Mouse (Mus musculus) limb, embryonic 12.5 days (tissue): ENCODE results near the gene Gm42688. TPM values are rescaled to one million over a fixed set of nuclear protein-coding genes. Genes with fewer than 3 reads are reported as not detected.

ENCODE experiments used
- ATAC-seq: fragments of 200-750 bp; cut with Nextera tagmentation; 2 replicates; pipeline ENCODE4 v1.8.0; 2017; ENCODE audit warnings: low read depth, moderate TSS enrichment; ENCODE audit not compliant: insufficient number of reproducible peaks, insufficient read depth, low FRiP score, low TSS enrichment
- H3K27ac ChIP-seq: fragments of 300-500 bp; sonication (generic); 2 replicates; pipeline ENCODE4 v1.5.1; 2016; ENCODE audit warnings: mild to moderate bottlenecking, moderate library complexity
- H3K27me3 ChIP-seq: fragments of 300-500 bp; sonication (generic); 2 replicates; pipeline ENCODE4 v1.6.1; 2016; ENCODE audit warnings: mild to moderate bottlenecking, moderate library complexity
- H3K36me3 ChIP-seq: fragments of 300-500 bp; sonication (generic); 2 replicates; pipeline ENCODE4 v1.6.1; 2016; ENCODE audit warnings: mild to moderate bottlenecking, moderate library complexity
- H3K4me1 ChIP-seq: fragments of 300-500 bp; sonication (generic); replicated peaks from 2 replicates; pipeline ENCODE4 v1.6.1; 2016
- H3K4me2 ChIP-seq: fragments of 300-500 bp; sonication (generic); 2 replicates; pipeline ENCODE4 v1.6.1; 2016; ENCODE audit warnings: mild to moderate bottlenecking, moderate library complexity
- H3K4me3 ChIP-seq: fragments of 300-500 bp; sonication (generic); replicated peaks from 2 replicates; pipeline ENCODE4 v1.5.1; 2016; ENCODE audit warnings: mild to moderate bottlenecking
- H3K9ac ChIP-seq: fragments of 300-500 bp; sonication (generic); replicated peaks from 2 replicates; pipeline ENCODE4 v1.6.1; 2016; ENCODE audit warnings: mild to moderate bottlenecking, moderate library complexity
- H3K9me3 ChIP-seq: fragments of 300-500 bp; sonication (generic); 2 replicates; pipeline ENCODE4 v1.6.1; 2016; ENCODE audit warnings: mild to moderate bottlenecking, moderate library complexity
- WGBS: fragments of 180-500 bp; shearing (Covaris S2); methylation state at CpG from one replicate; pipeline ENCODE4 v1.1.7; 2016; 5-methylcytosine and 5-hydroxymethylcytosine counted together
- polyA plus RNA-seq: library from polyadenylated mRNA; unstranded; fragments of >200 nt; fragmentation: Nextera tagmentation; extraction: Ambion mirVana; gene quantifications from 2 replicates; pipeline ENCODE4 v1.2.1, GENCODE M21; 2016

The Gm42688 gene
- polyA plus RNA-seq, 1 experiment from 2014 or later, result 3.9 TPM

DNA sequence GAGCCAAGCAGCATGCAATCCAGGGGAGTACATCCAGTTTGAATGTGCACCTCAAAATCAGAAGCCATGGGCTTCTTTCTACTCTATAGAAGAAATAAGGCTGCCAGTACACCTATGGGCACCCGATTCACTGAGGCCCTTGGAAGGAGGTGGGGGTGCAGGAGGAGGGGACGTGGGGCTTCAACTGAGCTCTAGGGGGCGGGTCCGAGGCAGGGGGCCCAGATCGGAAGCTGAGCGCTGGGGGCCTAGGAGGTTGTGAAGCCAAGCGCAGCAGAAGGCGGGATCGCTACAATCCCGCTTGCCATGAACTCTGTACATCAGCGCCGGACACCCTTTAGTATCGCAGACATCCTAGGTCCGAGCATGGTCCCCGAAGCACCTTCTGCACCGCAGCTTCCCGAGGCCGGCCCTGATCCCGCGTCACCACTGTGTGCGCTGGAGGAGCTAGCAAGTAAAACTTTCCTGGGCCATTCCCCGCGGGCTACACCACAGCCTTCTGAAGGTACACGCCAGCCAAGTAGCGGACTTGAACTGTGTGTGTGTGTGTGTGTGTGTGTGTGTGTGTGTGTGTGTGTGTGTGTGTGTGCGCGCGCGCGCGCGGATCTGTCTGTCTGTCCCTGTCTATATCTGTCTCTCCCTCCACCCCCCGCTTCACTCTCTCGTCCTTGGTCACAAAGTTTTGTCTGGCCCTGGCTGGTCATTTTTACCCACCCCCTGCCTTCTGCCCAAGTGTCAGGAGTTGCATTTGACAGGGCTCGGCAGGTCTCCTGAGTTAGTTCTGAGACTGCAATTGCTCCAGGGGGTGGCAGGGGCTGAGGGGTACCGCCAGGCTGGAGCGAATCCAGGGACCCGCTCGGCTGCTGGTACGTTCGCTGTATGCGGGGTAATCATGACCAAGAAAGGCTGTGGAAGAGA lies 15.0 kb upstream of the Gm42688 start, which contains the start of gene Lbx2:
Gene Lbx2, plus strand, starts transcription at position 247 of the 915 bp plus-strand sequence.
- Histone ChIP-seq H3K27me3 (peaks cover 82% of the 10 kb centered on the region), H3K36me3 (peaks cover 14% of the 10 kb centered on the region), H3K27ac (no peak within 1 kb of the TSS), H3K4me3 (peak within 1 kb of the TSS; percentile 32), H3K4me1 (peaks cover 52% of the 10 kb centered on the region), H3K9ac (peak within 1 kb of the TSS; percentile 24), H3K9me3 (no peaks in the 10 kb centered on the region), H3K4me2 (peak within 1 kb of the TSS; percentile 60)
- no peak for ATAC-seq
- WGBS, result 1% methylated on average over 35 of the region's 42 CpGs

- no peaks in the 10 kb centered on the region for H3K9me3 ChIP-seq
- H3K4me2 ChIP-seq, result peak overlapping the region; percentile 60
- peak overlapping the region; percentile 32 for H3K4me3 ChIP-seq
- H3K36me3 ChIP-seq, result peaks cover 4% of the 10 kb centered on the region; the same call in 1 of the 2 replicates
- no peak overlapping the region for H3K27ac ChIP-seq
- peaks cover 52% of the 10 kb centered on the region for H3K4me1 ChIP-seq
- ATAC-seq, result no peak
- H3K27me3 ChIP-seq, result peaks cover 79% of the 10 kb centered on the region
- 0 out of 2 replicates have a peak overlapping the region, but pooled peaks have one; percentile 24 for H3K9ac ChIP-seq
- WGBS, result 2% methylated on average over 47 of the region's 47 CpGs
These were observed 14.1 kb upstream of the Gm42688 start for GRCm38 (mm10) chr6:83087205-83087925.

GRCm38 (mm10) chr6:83087926-83088260 lies 13.5 kb upstream of the Gm42688 start:
- 8% methylated on average over 9 of the region's 9 CpGs for WGBS
- H3K27ac ChIP-seq, result no peak overlapping the region
- H3K27me3 ChIP-seq, result peaks cover 74% of the 10 kb centered on the region
- H3K4me1 ChIP-seq, result peaks cover 46% of the 10 kb centered on the region
- H3K9ac ChIP-seq, result 0 out of 2 replicates have a peak overlapping the region, but pooled peaks have one; percentile 23
- H3K4me2 ChIP-seq, result peak overlapping the region; percentile 60
- no peaks in the 10 kb centered on the region; the same call in 1 of the 2 replicates for H3K36me3 ChIP-seq
- H3K9me3 ChIP-seq, result no peaks in the 10 kb centered on the region
- ATAC-seq, result no peak
- H3K4me3 ChIP-seq, result peak overlapping the region; percentile 32

- no peak overlapping the region for H3K4me3 ChIP-seq
- no peak overlapping the region for H3K9ac ChIP-seq
- no peaks in the 10 kb centered on the region for H3K36me3 ChIP-seq
- peaks cover 3% of the 10 kb centered on the region for H3K4me1 ChIP-seq
- no peak for ATAC-seq
- peaks cover 5% of the 10 kb centered on the region; the same call in 1 of the 2 replicates for H3K9me3 ChIP-seq
- 38% methylated on average over 6 of the region's 6 CpGs for WGBS
- no peak overlapping the region for H3K27ac ChIP-seq
- no peak overlapping the region for H3K4me2 ChIP-seq
- H3K27me3 ChIP-seq, result peaks cover 31% of the 10 kb centered on the region
These were observed 8.8 kb upstream of the Gm42688 start for GRCm38 (mm10) chr6:83092416-83093127.

GRCm38 (mm10) chr6:83095968-83096367 lies 5.4 kb upstream of the Gm42688 start:
- no peak for ATAC-seq
- WGBS, result 45% methylated on average over 6 of the region's 6 CpGs
- Histone ChIP-seq H3K36me3 (no peaks in the 10 kb centered on the region), H3K4me2 (no peak overlapping the region), H3K4me3 (no peak overlapping the region), H3K9ac (no peak overlapping the region), H3K4me1 (0 out of 2 replicates have a peak, but pooled peaks cover 4% of the 10 kb centered on the region), H3K27ac (no peak overlapping the region), H3K27me3 (0 out of 2 replicates have a peak, but pooled peaks cover 4% of the 10 kb centered on the region), H3K9me3 (peaks cover 5% of the 10 kb centered on the region; the same call in 1 of the 2 replicates)

DNA sequence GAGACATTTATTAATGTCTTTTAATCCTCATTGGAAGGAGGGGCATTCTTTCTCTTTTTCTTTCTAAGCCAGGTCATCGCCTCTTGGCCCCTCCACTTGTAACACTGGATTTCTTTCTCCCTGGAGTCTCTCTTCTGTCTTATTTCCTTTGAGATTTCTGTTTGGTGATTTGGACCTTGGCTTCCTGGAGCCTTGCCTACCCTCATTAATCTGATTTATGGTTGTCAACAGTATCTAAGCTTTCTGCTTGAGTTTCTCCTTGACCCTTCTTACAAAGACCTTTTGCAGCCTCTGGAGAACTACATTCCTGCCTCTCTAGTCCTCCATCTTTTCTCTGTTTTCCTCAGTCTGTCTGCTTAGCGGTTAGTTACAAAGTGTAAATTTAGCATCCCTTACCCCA lies 3.0 kb upstream of the Gm42688 start:
- H3K4me3 ChIP-seq, result no peak overlapping the region
- no peak overlapping the region for H3K4me2 ChIP-seq
- H3K9me3 ChIP-seq, result peaks cover 5% of the 10 kb centered on the region; the same call in 1 of the 2 replicates
- 47% methylated on average over 2 of the region's 2 CpGs for WGBS
- H3K4me1 ChIP-seq, result peaks cover 21% of the 10 kb centered on the region
- H3K36me3 ChIP-seq, result no peaks in the 10 kb centered on the region
- H3K27ac ChIP-seq, result no peak overlapping the region
- no peak overlapping the region for H3K9ac ChIP-seq
- no peak for ATAC-seq
- H3K27me3 ChIP-seq, result peaks cover 5% of the 10 kb centered on the region; the same call in 1 of the 2 replicates

- peaks cover 23% of the 10 kb centered on the region for H3K4me1 ChIP-seq
- no peaks in the 10 kb centered on the region for H3K9me3 ChIP-seq
- H3K4me3 ChIP-seq, result peak overlapping the region; percentile 78
- peak overlapping the region; percentile 99 for H3K4me2 ChIP-seq
- peaks cover 3% of the 10 kb centered on the region; the same call in 1 of the 2 replicates for H3K27me3 ChIP-seq
- H3K36me3 ChIP-seq, result peaks cover 9% of the 10 kb centered on the region; the same call in 1 of the 2 replicates
- H3K9ac ChIP-seq, result peak overlapping the region; percentile 79
- peak; percentile 62 for ATAC-seq
- H3K27ac ChIP-seq, result peak overlapping the region; percentile 80
- WGBS, result under 1% methylated on average over 74 of the region's 74 CpGs
These were observed 505 bp downstream of the Gm42688 start for GRCm38 (mm10) chr6:83101688-83102556.

- no peaks in the 10 kb centered on the region for H3K9me3 ChIP-seq
- H3K27me3 ChIP-seq, result peaks cover 3% of the 10 kb centered on the region; the same call in 1 of the 2 replicates
- peaks cover 9% of the 10 kb centered on the region; the same call in 1 of the 2 replicates for H3K36me3 ChIP-seq
- H3K4me3 ChIP-seq, result peak overlapping the region; percentile 78
- peaks cover 33% of the 10 kb centered on the region for H3K4me1 ChIP-seq
- peak overlapping the region; percentile 79; the same call in 1 of the 2 replicates for H3K9ac ChIP-seq
- peak; percentile 26; the same call in 1 of the 2 replicates for ATAC-seq
- H3K27ac ChIP-seq, result no peak overlapping the region
- WGBS, result 39% methylated on average over 11 of the region's 11 CpGs
- peak overlapping the region; percentile 99 for H3K4me2 ChIP-seq
These were observed 1.8 kb downstream of the Gm42688 start for GRCm38 (mm10) chr6:83103130-83103650.

- peaks cover 37% of the 10 kb centered on the region for H3K4me1 ChIP-seq
- H3K4me3 ChIP-seq, result no peak overlapping the region
- H3K27ac ChIP-seq, result no peak overlapping the region
- H3K9ac ChIP-seq, result no peak overlapping the region
- no peaks in the 10 kb centered on the region for H3K9me3 ChIP-seq
- 83% methylated on average over 4 of the region's 4 CpGs for WGBS
- ATAC-seq, result no peak
- no peak overlapping the region for H3K4me2 ChIP-seq
- peaks cover 3% of the 10 kb centered on the region; the same call in 1 of the 2 replicates for H3K27me3 ChIP-seq
- peaks cover 9% of the 10 kb centered on the region; the same call in 1 of the 2 replicates for H3K36me3 ChIP-seq
These were observed 2.7 kb downstream of the Gm42688 start for GRCm38 (mm10) chr6:83104158-83104557.
